Mouse (Mus musculus) MEL (cell line): ENCODE results near the gene Lefty1. TPM values are rescaled to one million over a fixed set of nuclear protein-coding genes. Genes with fewer than 3 reads are reported as not detected.
A peak's percentile ranks its signal among the peaks of the same experiment; 100 is the strongest.

ENCODE experiments used
- DNase-seq: peaks from one replicate; pipeline ENCODE4 v3.0.0; 2011; ENCODE audit warnings: low read depth, low spot score
- H3K27ac ChIP-seq: 2 replicates; pipeline ENCODE4 v1.5.1; 2012; ENCODE audit warnings: low read depth, mild to moderate bottlenecking, control low read depth, low read length, moderate library complexity; ENCODE audit not compliant: control insufficient read depth
- H3K27me3 ChIP-seq, 2 experiments: fragments of 150-350 bp in 1 of 2; sonication (generic) in 1 of 2; 2 replicates each; pipeline ENCODE4 v1.6.1; 2012; ENCODE audit warnings: low read length in 2 of 2, mild to moderate bottlenecking in 2 of 2, improper control_type of control experiment in 1 of 2, moderate library complexity in 1 of 2; ENCODE audit not compliant: insufficient read depth in 2 of 2, control insufficient read depth in 1 of 2
- H3K36me3 ChIP-seq, 2 experiments: 2 replicates each; pipeline ENCODE4 v1.6.1; 2012 to 2014; ENCODE audit warnings: low read length in 2 of 2, improper control_type of control experiment in 1 of 2, inconsistent platforms in 1 of 2, mild to moderate bottlenecking in 1 of 2; ENCODE audit not compliant: insufficient read depth in 2 of 2, control insufficient read depth in 1 of 2
- H3K4me1 ChIP-seq, 2 experiments: fragments of 150-350 bp in 1 of 2; sonication (generic) in 1 of 2; 2 replicates each; pipeline ENCODE4 v1.6.1; 2012; ENCODE audit warnings: low read length in 2 of 2, improper control_type of control experiment in 1 of 2, mild to moderate bottlenecking in 1 of 2; ENCODE audit not compliant: insufficient read depth in 2 of 2, control insufficient read depth in 1 of 2
- H3K4me3 ChIP-seq, 2 experiments: fragments of 150-350 bp in 1 of 2; sonication (generic) in 1 of 2; 2 replicates each; pipeline ENCODE4 v1.5.1; 2012; ENCODE audit warnings: low read depth in 2 of 2, low read length in 2 of 2, mild to moderate bottlenecking in 2 of 2, moderate library complexity in 2 of 2, control low read depth in 1 of 2, improper control_type of control experiment in 1 of 2; ENCODE audit not compliant: control insufficient read depth in 1 of 2, insufficient read depth in 1 of 2
- H3K79me2 ChIP-seq: 2 replicates; pipeline ENCODE4 v1.6.1; 2012; ENCODE audit warnings: mild to moderate bottlenecking, low read length, moderate library complexity; ENCODE audit not compliant: control insufficient read depth, poor library complexity, insufficient read depth
- H3K9ac ChIP-seq: 2 replicates; pipeline ENCODE4 v1.6.1; 2012; ENCODE audit warnings: low read depth, mild to moderate bottlenecking, control low read depth, low read length, moderate library complexity; ENCODE audit not compliant: control insufficient read depth, poor library complexity, severe bottlenecking
- H3K9me3 ChIP-seq: fragments of 150-350 bp; sonication (generic); replicated peaks from 2 replicates; pipeline ENCODE4 v1.6.1; 2012; ENCODE audit warnings: mild to moderate bottlenecking, low read length, improper control_type of control experiment, moderate library complexity; ENCODE audit not compliant: insufficient read depth
- CHD1 ChIP-seq: IDR thresholded peaks from 2 replicates; pipeline ENCODE4 v1.6.1; 2012; ENCODE audit warnings: low read depth, mild to moderate bottlenecking, inconsistent platforms, low read length, improper control_type of control experiment
- CHD2 ChIP-seq: IDR thresholded peaks from 2 replicates; pipeline ENCODE4 v1.6.1; 2011; ENCODE audit warnings: low read length, improper control_type of control experiment
- CTCF ChIP-seq, 3 experiments: IDR thresholded peaks in 2 of 3; conservative IDR thresholded peaks in 1 of 3; 2 replicates each; pipeline ENCODE4 v1.5.1; 2011 to 2012; ENCODE audit warnings: low read length in 3 of 3, low read depth in 2 of 3, mild to moderate bottlenecking in 2 of 3, improper control_type of control experiment in 1 of 3, inconsistent platforms in 1 of 3, mixed read lengths in 1 of 3, moderate library complexity in 1 of 3; ENCODE audit not compliant: control insufficient read depth in 1 of 3, insufficient read depth in 1 of 3, poor library complexity in 1 of 3, severe bottlenecking in 1 of 3
- GABPA ChIP-seq: IDR thresholded peaks from 2 replicates; pipeline ENCODE4 v1.6.1; 2012; ENCODE audit warnings: low read depth, mild to moderate bottlenecking, inconsistent platforms, low read length, improper control_type of control experiment, moderate library complexity
- HCFC1 ChIP-seq: IDR thresholded peaks from 2 replicates; pipeline ENCODE4 v1.6.1; 2012; ENCODE audit warnings: low read depth, mild to moderate bottlenecking, inconsistent platforms, low read length, improper control_type of control experiment, moderate library complexity
- MAFK ChIP-seq: IDR thresholded peaks from 2 replicates; pipeline ENCODE4 v1.6.1; 2011; ENCODE audit warnings: low read depth, mild to moderate bottlenecking, low read length, improper control_type of control experiment, borderline replicate concordance
- MAZ ChIP-seq: IDR thresholded peaks from 2 replicates; pipeline ENCODE4 v1.6.1; 2012; ENCODE audit warnings: low read depth, mild to moderate bottlenecking, inconsistent platforms, low read length, improper control_type of control experiment
- MXI1 ChIP-seq: IDR thresholded peaks from 2 replicates; pipeline ENCODE4 v1.6.1; 2011; ENCODE audit warnings: mild to moderate bottlenecking, low read depth, low read length, improper control_type of control experiment
- MYB ChIP-seq: IDR thresholded peaks from 2 replicates; pipeline ENCODE4 v1.6.1; 2011; ENCODE audit warnings: mild to moderate bottlenecking, low read depth, low read length, improper control_type of control experiment
- NRF1 ChIP-seq: IDR thresholded peaks from 2 replicates; pipeline ENCODE4 v1.6.1; 2014; ENCODE audit warnings: low read depth, mild to moderate bottlenecking, inconsistent platforms, low read length, improper control_type of control experiment, moderate library complexity; ENCODE audit not compliant: poor library complexity, insufficient read depth, severe bottlenecking
- POLR2A ChIP-seq, 2 experiments: IDR thresholded peaks; 2 replicates each; pipeline ENCODE4 v1.6.1; 2011 to 2012; ENCODE audit warnings: low read length in 2 of 2, mild to moderate bottlenecking in 2 of 2, control low read depth in 1 of 2, improper control_type of control experiment in 1 of 2, low read depth in 1 of 2, moderate library complexity in 1 of 2; ENCODE audit not compliant: control insufficient read depth in 1 of 2, insufficient read depth in 1 of 2, poor library complexity in 1 of 2
- TBP ChIP-seq: IDR thresholded peaks from 2 replicates; pipeline ENCODE4 v1.8.0; 2011; ENCODE audit warnings: low read depth, low read length, improper control_type of control experiment
- TCF12 ChIP-seq: IDR thresholded peaks from 2 replicates; pipeline ENCODE4 v1.6.1; 2014; ENCODE audit warnings: low read depth, mild to moderate bottlenecking, inconsistent platforms, low read length, improper control_type of control experiment, moderate library complexity
- ZC3H11A ChIP-seq: IDR thresholded peaks from 2 replicates; pipeline ENCODE4 v1.6.1; 2012; ENCODE audit warnings: low read depth, mild to moderate bottlenecking, inconsistent platforms, low read length, improper control_type of control experiment
- ZKSCAN1 ChIP-seq: IDR thresholded peaks from 2 replicates; pipeline ENCODE4 v1.6.1; 2012; ENCODE audit warnings: low read depth, mild to moderate bottlenecking, inconsistent platforms, low read length, improper control_type of control experiment, moderate library complexity
- ZMIZ1 ChIP-seq: IDR thresholded peaks from 2 replicates; pipeline ENCODE4 v1.6.1; 2012; ENCODE audit warnings: low read depth, mild to moderate bottlenecking, inconsistent platforms, low read length, improper control_type of control experiment, moderate library complexity
- ZNF384 ChIP-seq: IDR thresholded peaks from 2 replicates; pipeline ENCODE4 v1.6.1; 2012; ENCODE audit warnings: low read depth, mild to moderate bottlenecking, inconsistent platforms, low read length, improper control_type of control experiment
- polyA plus RNA-seq, 2 experiments: library from polyadenylated mRNA; stranded (reverse) in 1 of 2; unstranded in 1 of 2; fragments of >175 nt in 1 of 2; fragments of >200 nt in 1 of 2; gene quantifications; 2 replicates each; pipeline versions ENCODE4 v1.2.1 to v1.2.4; 2012; ENCODE audit warnings: low replicate concordance in 2 of 2, low read depth in 1 of 2; ENCODE audit not compliant: insufficient read length in 2 of 2, insufficient read depth in 1 of 2, missing spikeins in 1 of 2
- total RNA-seq: library from RNA; depleted of rRNA; stranded (reverse); fragments of 300-350 nt; gene quantifications from 2 replicates; pipeline ENCODE4 v1.2.3, GENCODE M21; 2012

Gene Lefty1
- total and polyA plus RNA-seq, 3 experiments = 5.1 to 6.4 TPM; not detected in 1

DNA sequence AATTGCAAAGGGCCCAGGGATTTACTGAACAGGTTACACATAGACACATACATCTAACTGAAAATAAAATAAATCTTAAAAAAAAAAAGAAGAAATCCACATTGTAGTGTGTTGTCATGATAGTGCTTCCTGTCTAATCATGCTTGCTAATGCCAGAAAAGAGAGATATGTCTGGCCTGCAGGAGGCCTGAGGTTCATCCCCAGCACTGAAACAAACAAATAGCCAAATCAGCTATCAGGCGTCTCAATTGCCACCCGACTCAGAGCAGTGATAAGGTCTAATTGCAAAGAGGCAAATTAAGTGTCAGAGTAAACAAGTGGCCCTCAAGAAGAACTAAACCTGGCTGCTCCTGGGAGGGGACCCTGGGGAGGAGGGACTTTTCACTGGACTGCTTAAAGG is 5.2 kb upstream of the Lefty1 start:
- no peak overlapping the region for H3K27ac ChIP-seq
- no peaks in the 10 kb centered on the region for H3K27me3 ChIP-seq
- no peak overlapping the region for H3K9ac ChIP-seq
- H3K4me1 ChIP-seq = peaks cover 0 to 4% of the 10 kb centered on the region in 2 experiments; a peak in 2 of 4 replicates
- DNase-seq = peak; percentile 22
- no peaks in the 10 kb centered on the region for H3K36me3 ChIP-seq
- no peaks in the 10 kb centered on the region for H3K9me3 ChIP-seq
- H3K4me3 ChIP-seq = no peak overlapping the region
- H3K79me2 ChIP-seq = no peaks in the 10 kb centered on the region
- TF ChIP-seq POLR2A (IDR thresholded peaks at IDR 0.05; ENCODE audit: control insufficient read depth in 1 of 2, insufficient read depth in 1 of 2, low read depth in 1 of 2, low read length in 2 of 2, poor library complexity in 1 of 2) (no peak), HCFC1 (no peak), CHD2 (no peak), TBP (no peak), MAZ (no peak), CHD1 (no peak), TCF12 (no peak), ZNF384 (peak; percentile 47; the same call in 1 of the 2 replicates)

DNA sequence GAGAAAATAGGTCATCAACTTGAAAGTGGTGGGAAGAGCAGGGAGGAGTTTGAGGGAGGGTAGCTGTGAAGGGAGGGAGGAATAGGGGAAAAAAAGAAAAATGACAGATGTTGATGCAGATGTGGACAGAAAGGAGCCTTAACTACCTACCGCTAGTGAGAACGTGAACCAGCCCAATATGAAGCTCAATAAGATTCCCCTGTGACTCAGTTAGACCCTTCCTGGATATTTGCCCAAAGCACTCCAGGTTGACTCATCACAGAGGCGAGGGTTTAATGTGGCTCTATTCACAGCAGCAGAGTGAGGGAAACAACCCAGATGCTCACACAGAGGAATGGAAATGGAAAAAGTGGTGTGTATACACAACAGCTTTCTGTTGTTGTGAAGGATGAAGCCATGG is 3.7 kb upstream of the Lefty1 start:
- Histone ChIP-seq H3K27ac (no peak overlapping the region), H3K4me1 (peaks cover 0 to 4% of the 10 kb centered on the region in 2 experiments; a peak in 2 of 4 replicates), H3K9ac (no peak overlapping the region), H3K79me2 (no peaks in the 10 kb centered on the region), H3K4me3 (no peak overlapping the region), H3K9me3 (no peaks in the 10 kb centered on the region), H3K36me3 (peaks cover 0 to under 1% of the 10 kb centered on the region in 2 experiments; a peak in 1 of 4 replicates), H3K27me3 (no peaks in the 10 kb centered on the region)
- TF ChIP-seq NRF1 = no peak
- no peak for TF ChIP-seq TBP
- TF ChIP-seq CTCF (IDR thresholded peaks at IDR 0.05 in 2 of 3, conservative IDR thresholded peaks at IDR 0.05 in 1 of 3; ENCODE audit: control insufficient read depth in 1 of 3, insufficient read depth in 1 of 3, low read depth in 2 of 3, low read length in 3 of 3, poor library complexity in 1 of 3, severe bottlenecking in 1 of 3) = no peak
- no peak for TF ChIP-seq MAZ
- TF ChIP-seq HCFC1 = no peak
- TF ChIP-seq MAFK = no peak
- no peak for TF ChIP-seq ZC3H11A
- no peak for TF ChIP-seq MYB
- peak; percentile 54 for DNase-seq

DNA sequence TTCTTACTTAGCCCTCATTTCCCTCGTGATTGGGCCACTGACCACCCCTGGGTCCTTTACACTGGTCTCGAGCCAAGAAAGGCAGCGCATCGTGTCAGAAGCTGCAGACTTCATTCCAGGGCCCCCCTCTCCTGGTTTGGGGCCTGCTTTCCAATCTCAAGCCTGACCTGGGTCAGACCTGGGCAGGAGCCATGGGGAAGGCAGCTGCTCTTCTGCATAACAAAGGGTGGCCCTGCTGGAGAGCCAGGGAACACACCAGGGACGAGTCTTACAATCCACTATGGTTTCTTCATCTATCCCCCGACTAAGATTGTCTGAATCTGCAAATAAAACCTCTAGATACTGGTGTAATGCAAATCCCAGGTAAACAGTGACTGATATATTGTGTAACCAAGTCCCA is 1.2 kb upstream of the Lefty1 start:
- no peak overlapping the region for H3K4me3 ChIP-seq
- peaks cover 4% of the 10 kb centered on the region in 2 experiments; a peak in 3 of 4 replicates for H3K4me1 ChIP-seq
- H3K27me3 ChIP-seq = no peaks in the 10 kb centered on the region
- TF ChIP-seq ZKSCAN1 (no peak), MAFK (no peak), ZC3H11A (no peak), CHD1 (no peak), GABPA (no peak), MXI1 (no peak), ZNF384 (no peak), ZMIZ1 (no peak), MYB (no peak), CHD2 (no peak)
- peaks cover 0 to 5% of the 10 kb centered on the region in 2 experiments; a peak in 2 of 4 replicates for H3K36me3 ChIP-seq
- H3K9ac ChIP-seq = no peak overlapping the region
- DNase-seq = no peak
- no peaks in the 10 kb centered on the region; the same call in 1 of the 2 replicates for H3K79me2 ChIP-seq
- H3K27ac ChIP-seq = no peak overlapping the region
- no peaks in the 10 kb centered on the region for H3K9me3 ChIP-seq
